Mouse (Mus musculus) heart, adult 8-10 months (tissue): Measurements from ENCODE around the gene Col4a2. TPM values are rescaled to one million over a fixed set of nuclear protein-coding genes. Genes with fewer than 3 reads are reported as not detected.

Experiments
- DNase-seq: peaks from one replicate; pipeline ENCODE4 v3.0.0; 2022; ENCODE audit warnings: low spot score
- total RNA-seq, 4 experiments: library from RNA; stranded (reverse); gene quantifications; 2 replicates each; pipeline ENCODE4 v1.2.4; 2022

Col4a2 gene
- total RNA-seq, 4 experiments from 2014 or later = 93.1 to 141 (median 113) TPM

- DNase-seq = no peak
Measured at GRCm38 (mm10) chr8:11357921-11358436, 45.4 kb downstream of the Col4a2 start.

- DNase-seq = no peak
Measured at GRCm38 (mm10) chr8:11359846-11360245, 47.2 kb downstream of the Col4a2 start.

GRCm38 (mm10) chr8:11361546-11362277 is 49.1 kb downstream of the Col4a2 start:
- DNase-seq = no peak

- no peak for DNase-seq
Measured at GRCm38 (mm10) chr8:11362278-11363214, 49.9 kb downstream of the Col4a2 start.

GRCm38 (mm10) chr8:11363340-11364126 is 50.9 kb downstream of the Col4a2 start:
- no peak for DNase-seq

- DNase-seq = no peak
Measured at GRCm38 (mm10) chr8:11366251-11366650, 53.6 kb downstream of the Col4a2 start.

DNA sequence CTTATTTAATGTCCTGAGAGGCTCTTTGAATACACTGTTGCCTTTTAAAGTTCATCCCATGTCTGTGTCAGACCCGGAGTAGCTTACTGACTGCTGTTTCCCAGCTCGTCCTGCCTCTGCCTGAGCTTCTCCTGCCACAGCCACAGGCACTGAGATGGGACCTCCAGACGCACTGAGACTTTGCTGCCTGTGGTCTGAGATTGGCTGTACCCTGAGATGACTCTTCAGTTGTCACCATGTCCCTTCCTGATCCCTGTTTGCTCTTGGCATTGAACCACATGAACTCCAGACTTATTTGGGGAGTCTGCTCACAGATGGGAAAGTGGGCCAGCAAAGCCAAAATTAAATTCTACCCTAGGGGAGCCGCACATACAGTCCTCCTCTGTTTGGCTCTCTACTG is 54.1 kb downstream of the Col4a2 start:
- DNase-seq = no peak

- peak; percentile 77 for DNase-seq
Measured at GRCm38 (mm10) chr8:11367670-11368069, 55.1 kb downstream of the Col4a2 start.

- no peak for DNase-seq
Measured at GRCm38 (mm10) chr8:11369526-11370203, 57.1 kb downstream of the Col4a2 start.

DNA sequence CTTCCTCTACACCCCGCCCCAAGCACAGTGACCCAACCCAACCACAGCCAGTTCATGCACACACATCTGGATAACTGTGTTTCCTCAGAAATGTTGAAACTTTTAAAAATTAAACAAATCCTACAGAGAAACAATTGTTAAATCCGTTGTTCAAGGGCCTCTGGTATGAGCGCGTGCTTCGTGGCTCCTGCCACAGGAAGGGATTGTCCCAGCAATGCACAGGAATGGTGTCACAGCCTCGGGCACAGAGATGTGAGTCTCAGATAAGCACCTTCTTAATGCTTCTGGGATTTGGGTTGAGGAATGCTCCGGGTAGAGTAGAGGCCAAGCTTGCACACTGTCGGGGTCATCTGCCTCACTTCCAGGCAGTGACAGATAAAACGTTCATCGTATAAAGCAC is 58.7 kb downstream of the Col4a2 start:
- DNase-seq = no peak

- DNase-seq = no peak
Measured at GRCm38 (mm10) chr8:11372080-11372479, 59.5 kb downstream of the Col4a2 start.

DNA sequence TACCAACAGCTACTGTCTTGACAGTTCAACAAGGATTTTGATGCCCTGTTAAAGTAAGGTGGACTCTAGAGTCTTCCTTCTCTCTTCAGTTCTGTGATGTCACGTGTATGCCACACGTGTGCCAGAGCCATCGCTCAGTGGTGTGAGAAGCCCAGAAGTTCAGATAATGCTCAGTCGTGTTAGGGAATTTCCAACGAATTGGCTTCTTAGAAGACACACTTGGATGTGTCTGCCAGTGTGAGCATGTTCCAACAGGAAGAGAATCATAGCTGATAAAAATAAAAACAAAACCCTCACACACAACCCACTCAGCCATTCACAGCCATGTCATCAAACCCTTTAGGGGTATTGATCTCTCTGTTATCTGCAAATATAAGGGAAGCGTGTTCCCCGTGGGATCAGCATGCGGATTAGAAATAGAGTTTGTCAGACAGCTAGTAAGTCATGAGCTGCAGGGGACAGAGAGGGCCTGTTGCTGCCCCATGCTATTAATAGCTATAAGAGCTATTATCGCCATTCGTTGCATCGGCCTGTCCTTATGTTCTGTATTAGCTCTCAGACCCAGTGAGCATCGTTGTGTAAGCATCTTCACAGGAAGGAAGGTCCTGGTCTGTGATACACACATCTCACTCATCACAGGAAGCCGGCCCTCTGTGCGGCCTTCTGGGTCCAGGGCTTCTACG is 61.2 kb downstream of the Col4a2 start:
- no peak for DNase-seq

DNA sequence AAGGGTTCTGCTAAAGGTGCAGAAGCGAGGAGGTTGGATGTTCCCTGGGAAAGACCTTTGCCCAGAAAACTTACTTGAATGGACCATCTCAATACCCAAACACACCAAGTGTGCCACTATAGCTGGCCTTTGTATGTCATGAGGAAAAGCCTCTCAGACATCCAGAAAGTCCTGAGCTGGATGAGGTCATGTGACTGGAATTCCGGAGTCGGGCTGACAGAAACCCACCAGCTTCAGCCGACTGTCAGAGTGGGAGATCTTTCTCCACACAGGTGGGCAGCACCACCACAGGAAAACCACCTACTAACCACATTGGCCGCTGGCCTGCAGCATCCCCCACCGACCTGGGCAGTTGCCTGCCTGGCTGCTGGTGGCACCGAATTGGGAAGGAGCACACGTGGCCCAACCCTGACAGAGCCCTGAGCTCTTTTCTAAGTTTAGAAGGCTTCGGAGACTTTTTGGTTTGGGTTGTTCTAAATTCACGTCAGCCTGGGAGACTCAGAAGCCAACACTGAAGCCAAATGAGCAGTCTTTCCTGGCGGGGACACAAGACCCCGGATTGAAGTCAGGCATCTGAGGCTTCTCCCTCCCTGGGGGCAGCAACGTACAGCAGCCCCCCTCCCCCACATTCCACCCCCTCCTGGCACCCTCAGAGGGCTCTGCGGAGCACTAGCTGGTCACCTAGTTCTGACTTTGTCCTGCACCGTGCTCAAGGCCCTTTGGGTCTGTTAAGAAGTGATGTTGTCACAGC is 61.9 kb downstream of the Col4a2 start:
- DNase-seq = no peak

GRCm38 (mm10) chr8:11375749-11376438 is 63.3 kb downstream of the Col4a2 start:
- DNase-seq = no peak

DNA sequence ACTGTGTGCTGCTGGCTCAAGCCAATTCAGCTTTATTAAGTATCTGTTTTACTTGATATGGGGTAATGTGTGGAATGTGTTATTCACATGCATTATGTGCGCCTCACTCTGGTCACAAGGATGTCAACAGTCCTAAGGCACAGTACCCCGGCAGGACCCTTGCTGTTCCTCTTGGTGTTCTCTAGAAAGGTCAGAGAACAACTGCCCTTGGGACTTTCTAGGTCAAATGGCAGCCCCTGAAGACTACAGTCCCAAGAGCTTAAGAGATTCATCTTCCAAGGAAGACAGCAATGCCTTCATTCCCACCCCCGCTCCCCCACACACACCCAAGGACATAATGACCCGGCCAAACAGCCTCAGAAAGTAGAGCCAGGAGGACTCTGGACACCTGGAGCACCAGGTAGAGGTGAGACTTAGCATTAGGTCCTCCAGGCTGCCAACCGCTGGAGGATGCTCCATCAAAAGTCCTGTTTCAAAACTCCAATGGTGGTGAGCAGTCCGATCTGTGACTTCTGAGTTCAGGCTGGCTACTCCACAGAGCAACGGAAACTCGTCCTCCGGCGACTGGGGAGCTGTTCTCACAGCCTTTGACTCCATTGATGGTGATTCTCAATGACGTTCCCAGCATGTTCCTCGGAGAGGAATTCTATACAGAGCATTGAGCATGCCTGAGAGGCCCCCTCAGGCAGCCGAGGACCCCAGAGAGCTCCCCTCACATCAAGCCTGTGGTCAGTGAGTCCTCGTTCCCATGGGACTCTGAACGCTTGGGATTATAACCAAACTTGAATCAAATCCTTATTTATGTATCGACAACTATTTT is 65.0 kb downstream of the Col4a2 start:
- DNase-seq = no peak

- DNase-seq = peak; percentile 72
Measured at GRCm38 (mm10) chr8:11379590-11379989, 67.0 kb downstream of the Col4a2 start.

DNA sequence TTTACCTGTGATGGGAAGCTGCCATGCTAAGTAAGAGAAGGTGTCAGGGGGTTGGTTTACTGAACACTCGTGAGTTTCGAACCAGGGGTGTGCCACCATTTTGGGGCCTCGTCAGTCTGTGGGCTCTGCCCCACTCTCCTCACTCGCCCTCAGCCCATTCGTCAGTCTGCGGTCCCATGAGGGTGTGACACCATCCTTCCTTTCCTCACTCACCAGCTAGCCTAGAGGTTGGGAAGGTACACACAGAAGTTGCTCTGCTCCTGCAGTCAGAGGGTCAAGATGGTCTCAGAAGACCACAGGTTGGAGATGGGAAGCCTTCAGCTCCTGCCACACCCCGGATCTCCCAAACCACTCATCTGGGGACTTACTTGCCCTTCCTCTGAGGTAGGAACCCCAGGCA is 68.9 kb downstream of the Col4a2 start:
- DNase-seq = no peak
